Mouse (Mus musculus) MEL (cell line): ENCODE results near the gene Gm20388. TPM values are rescaled to one million over a fixed set of nuclear protein-coding genes. Genes with fewer than 3 reads are reported as not detected.

Source experiments
- DNase-seq: peaks from one replicate; pipeline ENCODE4 v3.0.0; 2011; ENCODE audit warnings: low read depth, low spot score
- H3K27ac ChIP-seq: 2 replicates; pipeline ENCODE4 v1.5.1; 2012; ENCODE audit warnings: low read depth, mild to moderate bottlenecking, control low read depth, low read length, moderate library complexity; ENCODE audit not compliant: control insufficient read depth
- H3K27me3 ChIP-seq, 2 experiments: fragments of 150-350 bp in 1 of 2; sonication (generic) in 1 of 2; 2 replicates each; pipeline ENCODE4 v1.6.1; 2012; ENCODE audit warnings: low read length in 2 of 2, mild to moderate bottlenecking in 2 of 2, improper control_type of control experiment in 1 of 2, moderate library complexity in 1 of 2; ENCODE audit not compliant: insufficient read depth in 2 of 2, control insufficient read depth in 1 of 2
- H3K36me3 ChIP-seq, 2 experiments: 2 replicates each; pipeline ENCODE4 v1.6.1; 2012 to 2014; ENCODE audit warnings: low read length in 2 of 2, improper control_type of control experiment in 1 of 2, inconsistent platforms in 1 of 2, mild to moderate bottlenecking in 1 of 2; ENCODE audit not compliant: insufficient read depth in 2 of 2, control insufficient read depth in 1 of 2
- H3K4me1 ChIP-seq, 2 experiments: fragments of 150-350 bp in 1 of 2; sonication (generic) in 1 of 2; 2 replicates each; pipeline ENCODE4 v1.6.1; 2012; ENCODE audit warnings: low read length in 2 of 2, improper control_type of control experiment in 1 of 2, mild to moderate bottlenecking in 1 of 2; ENCODE audit not compliant: insufficient read depth in 2 of 2, control insufficient read depth in 1 of 2
- H3K4me3 ChIP-seq, 2 experiments: fragments of 150-350 bp in 1 of 2; sonication (generic) in 1 of 2; 2 replicates each; pipeline ENCODE4 v1.5.1; 2012; ENCODE audit warnings: low read depth in 2 of 2, low read length in 2 of 2, mild to moderate bottlenecking in 2 of 2, moderate library complexity in 2 of 2, control low read depth in 1 of 2, improper control_type of control experiment in 1 of 2; ENCODE audit not compliant: control insufficient read depth in 1 of 2, insufficient read depth in 1 of 2
- H3K79me2 ChIP-seq: 2 replicates; pipeline ENCODE4 v1.6.1; 2012; ENCODE audit warnings: mild to moderate bottlenecking, low read length, moderate library complexity; ENCODE audit not compliant: control insufficient read depth, poor library complexity, insufficient read depth
- H3K9ac ChIP-seq: 2 replicates; pipeline ENCODE4 v1.6.1; 2012; ENCODE audit warnings: low read depth, mild to moderate bottlenecking, control low read depth, low read length, moderate library complexity; ENCODE audit not compliant: control insufficient read depth, poor library complexity, severe bottlenecking
- H3K9me3 ChIP-seq: fragments of 150-350 bp; sonication (generic); replicated peaks from 2 replicates; pipeline ENCODE4 v1.6.1; 2012; ENCODE audit warnings: mild to moderate bottlenecking, low read length, improper control_type of control experiment, moderate library complexity; ENCODE audit not compliant: insufficient read depth
- BHLHE40 ChIP-seq: IDR thresholded peaks from 2 replicates; pipeline ENCODE4 v1.6.1; 2012; ENCODE audit warnings: low read depth, mild to moderate bottlenecking, inconsistent platforms, low read length, improper control_type of control experiment, borderline replicate concordance
- CHD1 ChIP-seq: IDR thresholded peaks from 2 replicates; pipeline ENCODE4 v1.6.1; 2012; ENCODE audit warnings: low read depth, mild to moderate bottlenecking, inconsistent platforms, low read length, improper control_type of control experiment
- CHD2 ChIP-seq: IDR thresholded peaks from 2 replicates; pipeline ENCODE4 v1.6.1; 2011; ENCODE audit warnings: low read length, improper control_type of control experiment
- ELF1 ChIP-seq: IDR thresholded peaks from 2 replicates; pipeline ENCODE4 v1.6.1; 2014; ENCODE audit warnings: low read depth, mild to moderate bottlenecking, inconsistent platforms, low read length, improper control_type of control experiment, moderate library complexity
- EP300 ChIP-seq, 2 experiments: IDR thresholded peaks; 2 replicates each; pipeline ENCODE4 v1.6.1; 2011; ENCODE audit warnings: improper control_type of control experiment in 2 of 2, low read length in 2 of 2, low read depth in 1 of 2, mild to moderate bottlenecking in 1 of 2
- ETS1 ChIP-seq: IDR thresholded peaks from 2 replicates; pipeline ENCODE4 v1.6.1; 2012; ENCODE audit warnings: low read depth, mild to moderate bottlenecking, inconsistent platforms, low read length, improper control_type of control experiment, moderate library complexity
- GABPA ChIP-seq: IDR thresholded peaks from 2 replicates; pipeline ENCODE4 v1.6.1; 2012; ENCODE audit warnings: low read depth, mild to moderate bottlenecking, inconsistent platforms, low read length, improper control_type of control experiment, moderate library complexity
- HCFC1 ChIP-seq: IDR thresholded peaks from 2 replicates; pipeline ENCODE4 v1.6.1; 2012; ENCODE audit warnings: low read depth, mild to moderate bottlenecking, inconsistent platforms, low read length, improper control_type of control experiment, moderate library complexity
- JUND ChIP-seq: IDR thresholded peaks from 2 replicates; pipeline ENCODE4 v1.6.1; 2011; ENCODE audit warnings: low read depth, mild to moderate bottlenecking, improper control_type of control experiment, low read length
- KAT2A ChIP-seq: conservative IDR thresholded peaks from 2 replicates; pipeline ENCODE4 v1.6.1; 2012; ENCODE audit warnings: low read depth, low read length, improper control_type of control experiment, inconsistent platforms
- MAX ChIP-seq: IDR thresholded peaks from 2 replicates; pipeline ENCODE4 v1.6.1; 2011; ENCODE audit warnings: low read length, improper control_type of control experiment
- MXI1 ChIP-seq: IDR thresholded peaks from 2 replicates; pipeline ENCODE4 v1.6.1; 2011; ENCODE audit warnings: mild to moderate bottlenecking, low read depth, low read length, improper control_type of control experiment
- NELFE ChIP-seq: IDR thresholded peaks from 2 replicates; pipeline ENCODE4 v1.6.1; 2011; ENCODE audit warnings: low read depth, low read length, improper control_type of control experiment
- NRF1 ChIP-seq: IDR thresholded peaks from 2 replicates; pipeline ENCODE4 v1.6.1; 2014; ENCODE audit warnings: low read depth, mild to moderate bottlenecking, inconsistent platforms, low read length, improper control_type of control experiment, moderate library complexity; ENCODE audit not compliant: poor library complexity, insufficient read depth, severe bottlenecking
- POLR2AphosphoS2 ChIP-seq: IDR thresholded peaks from 2 replicates; pipeline ENCODE4 v1.6.1; 2011; ENCODE audit warnings: low read length, improper control_type of control experiment
- SIN3A ChIP-seq: IDR thresholded peaks from 2 replicates; pipeline ENCODE4 v1.6.1; 2012; ENCODE audit warnings: low read length, improper control_type of control experiment, inconsistent platforms
- TBP ChIP-seq: IDR thresholded peaks from 2 replicates; pipeline ENCODE4 v1.8.0; 2011; ENCODE audit warnings: low read depth, low read length, improper control_type of control experiment
- TCF12 ChIP-seq: IDR thresholded peaks from 2 replicates; pipeline ENCODE4 v1.6.1; 2014; ENCODE audit warnings: low read depth, mild to moderate bottlenecking, inconsistent platforms, low read length, improper control_type of control experiment, moderate library complexity
- USF2 ChIP-seq, 2 experiments: IDR thresholded peaks; 2 replicates each; pipeline ENCODE4 v1.6.1; 2011 to 2012; ENCODE audit warnings: improper control_type of control experiment in 2 of 2, low read length in 2 of 2, borderline replicate concordance in 1 of 2, inconsistent platforms in 1 of 2, low read depth in 1 of 2, mild to moderate bottlenecking in 1 of 2; ENCODE audit not compliant: insufficient read depth in 1 of 2
- ZKSCAN1 ChIP-seq: IDR thresholded peaks from 2 replicates; pipeline ENCODE4 v1.6.1; 2012; ENCODE audit warnings: low read depth, mild to moderate bottlenecking, inconsistent platforms, low read length, improper control_type of control experiment, moderate library complexity
- ZNF384 ChIP-seq: IDR thresholded peaks from 2 replicates; pipeline ENCODE4 v1.6.1; 2012; ENCODE audit warnings: low read depth, mild to moderate bottlenecking, inconsistent platforms, low read length, improper control_type of control experiment
- polyA plus RNA-seq, 2 experiments: library from polyadenylated mRNA; stranded (reverse) in 1 of 2; unstranded in 1 of 2; fragments of >175 nt in 1 of 2; fragments of >200 nt in 1 of 2; gene quantifications; 2 replicates each; pipeline versions ENCODE4 v1.2.1 to v1.2.4; 2012; ENCODE audit warnings: low replicate concordance in 2 of 2, low read depth in 1 of 2; ENCODE audit not compliant: insufficient read length in 2 of 2, insufficient read depth in 1 of 2, missing spikeins in 1 of 2
- total RNA-seq: library from RNA; depleted of rRNA; stranded (reverse); fragments of 300-350 nt; gene quantifications from 2 replicates; pipeline ENCODE4 v1.2.3, GENCODE M21; 2012

Gene Gm20388
- total and polyA plus RNA-seq, 3 experiments: 11.1 to 17.8 TPM; not detected in 1

GRCm38 (mm10) chr8:122306660-122307399, 2396.2 kb downstream of the Gm20388 start (continued):
- TF ChIP-seq ZKSCAN1 (no peak), EP300 (IDR thresholded peaks at IDR 0.05; ENCODE audit: low read depth in 1 of 2, low read length in 2 of 2) (peak in 1 of 2 experiments; percentile 49; a peak in 2 of 4 replicates), GABPA (no peak)

GRCm38 (mm10) chr8:122307836-122308235, 2397.2 kb downstream of the Gm20388 start:
- Histone ChIP-seq H3K4me1 (peaks cover 26 to 63% of the 10 kb centered on the region in 2 experiments), H3K36me3 (peaks cover 27 to 59% of the 10 kb centered on the region in 2 experiments), H3K79me2 (peaks cover 19% of the 10 kb centered on the region), H3K27me3 (no peaks in the 10 kb centered on the region), H3K4me3 (no peak overlapping the region), H3K9me3 (no peaks in the 10 kb centered on the region), H3K9ac (no peak overlapping the region), H3K27ac (peak overlapping the region; percentile 93)
- no peak for TF ChIP-seq MXI1
- no peak for TF ChIP-seq TBP
- TF ChIP-seq NELFE: no peak
- TF ChIP-seq NRF1: no peak
- TF ChIP-seq MAX: no peak
- TF ChIP-seq ZNF384: no peak
- TF ChIP-seq HCFC1: no peak
- no peak for TF ChIP-seq CHD1
- TF ChIP-seq BHLHE40: no peak
- TF ChIP-seq USF2 (IDR thresholded peaks at IDR 0.05; ENCODE audit: borderline replicate concordance in 1 of 2, insufficient read depth in 1 of 2, low read depth in 1 of 2, low read length in 2 of 2): no peak
- TF ChIP-seq SIN3A: no peak
- no peak for TF ChIP-seq POLR2AphosphoS2
- no peak for TF ChIP-seq CHD2
- TF ChIP-seq ELF1: no peak
- no peak for TF ChIP-seq KAT2A
- TF ChIP-seq ETS1: no peak
- TF ChIP-seq JUND: no peak
- TF ChIP-seq TCF12: no peak
- DNase-seq: no peak
